ENCODE assay signal across 8 mouse cellular contexts in genomic region chr11:106486866-106487732, GRCm38 (mm10). TPM values are rescaled to one million over a fixed set of nuclear protein-coding genes. Genes with fewer than 3 reads are reported as not detected.
DNase-seq lines count a peak whose midpoint lies in the region; ATAC-seq and TF ChIP-seq lines count a peak whose summit lies in the region.

No protein-coding gene starts in this region.

- WGBS in hindbrain, embryonic 14.5 days = under 1% methylated on average over 84 of the region's 86 CpGs
- under 1% methylated on average over 74 of the region's 86 CpGs for WGBS in liver, embryonic 13.5 days (ENCODE audit: insufficient replicate concordance)
- WGBS in neural tube, embryonic 15.5 days = under 1% methylated on average over 68 of the region's 86 CpGs

- TF ChIP-seq CTCF in layer of hippocampus, adult 2 months (conservative IDR thresholded peaks at IDR 0.05) = no peak
- peak; percentile 18 for TF ChIP-seq CTCF in Patski (IDR thresholded peaks at IDR 0.05)

- H3K9ac ChIP-seq in hindbrain, embryonic 14.5 days = peak overlapping the region; percentile 83
- H3K9ac ChIP-seq in liver, embryonic 13.5 days = peak overlapping the region; percentile 93
- peak overlapping the region; percentile 74 for H3K9ac ChIP-seq in neural tube, embryonic 15.5 days (replicated peaks)

- H3K4me3 ChIP-seq in layer of hippocampus, adult 2 months = peak overlapping the region; percentile 66
- H3K4me3 ChIP-seq in hindbrain, embryonic 14.5 days (replicated peaks; ENCODE audit: low read length) = peak overlapping the region; percentile 97
- H3K4me3 ChIP-seq in liver, embryonic 13.5 days (replicated peaks) = peak overlapping the region; percentile 90
- peak overlapping the region; percentile 98 for H3K4me3 ChIP-seq in neural tube, embryonic 15.5 days (replicated peaks)

- peak; percentile 21 to 26 for DNase-seq in layer of hippocampus, adult 2 months (ENCODE audit: low spot score in 2 of 2)
- no peak for DNase-seq in layer of hippocampus, adult 11-12 months (ENCODE audit: low spot score)
- DNase-seq in Patski (ENCODE audit: low read depth, low spot score) = no peak
- no peak for DNase-seq in hindbrain, embryonic 14.5 days (ENCODE audit: low spot score)
- peak; percentile 40 for DNase-seq in liver, embryonic 13.5 days
- no peak for DNase-seq in natural killer cell, adult 2 months (ENCODE audit: low spot score in 2 of 2)

- ATAC-seq in Patski = peak; percentile 60
- ATAC-seq in erythroid progenitor cell, adult 5-6 weeks (replicated peaks; ENCODE audit: low FRiP score, poor library complexity, severe bottlenecking) = peak; percentile 16
- peak; percentile 88 for ATAC-seq in hindbrain, embryonic 14.5 days (ENCODE audit: low FRiP score)
- ATAC-seq in liver, embryonic 13.5 days (ENCODE audit: low read depth) = peak; percentile 72
- peak; percentile 80 for ATAC-seq in neural tube, embryonic 15.5 days (ENCODE audit: low FRiP score)

- peaks cover 8% of the 10 kb centered on the region for H3K4me1 ChIP-seq in hindbrain, embryonic 14.5 days (replicated peaks; ENCODE audit: control insufficient read depth, insufficient read depth, low read length)
- H3K4me1 ChIP-seq in liver, embryonic 13.5 days (replicated peaks) = peaks cover 61% of the 10 kb centered on the region
- H3K4me1 ChIP-seq in neural tube, embryonic 15.5 days = peaks cover 15% of the 10 kb centered on the region

- no peaks in the 10 kb centered on the region for H3K36me3 ChIP-seq in hindbrain, embryonic 14.5 days (replicated peaks; ENCODE audit: control insufficient read depth, insufficient read depth)
- H3K36me3 ChIP-seq in liver, embryonic 13.5 days = no peaks in the 10 kb centered on the region
- no peaks in the 10 kb centered on the region for H3K36me3 ChIP-seq in neural tube, embryonic 15.5 days

- H3K27me3 ChIP-seq in Patski = no peaks in the 10 kb centered on the region
- no peaks in the 10 kb centered on the region for H3K27me3 ChIP-seq in hindbrain, embryonic 14.5 days (ENCODE audit: control insufficient read depth, insufficient read depth, low read length)
- H3K27me3 ChIP-seq in liver, embryonic 13.5 days = no peaks in the 10 kb centered on the region
- no peaks in the 10 kb centered on the region for H3K27me3 ChIP-seq in neural tube, embryonic 15.5 days (replicated peaks)

- H3K4me2 ChIP-seq in hindbrain, embryonic 14.5 days (replicated peaks) = peak overlapping the region; percentile 67
- H3K4me2 ChIP-seq in liver, embryonic 13.5 days = peak overlapping the region; percentile 86
- H3K4me2 ChIP-seq in neural tube, embryonic 15.5 days = peak overlapping the region; percentile 63

- H3K9me3 ChIP-seq in hindbrain, embryonic 14.5 days (ENCODE audit: control insufficient read depth, low read length) = no peaks in the 10 kb centered on the region
- H3K9me3 ChIP-seq in liver, embryonic 13.5 days (replicated peaks) = no peaks in the 10 kb centered on the region
- H3K9me3 ChIP-seq in neural tube, embryonic 15.5 days (replicated peaks) = no peaks in the 10 kb centered on the region

- in situ Hi-C loops in Patski (cut with MboI; ENCODE audit: low pct_unique_long_range_greater_than_20kb) = no loop called here

- POLR2A ChIA-PET in Patski (lab: Charles Lee) = interaction anchor here (1.0 to 2.1 kb wide), 4 partner anchors 12 to 60 kb away, joined by 3 to 6 read pairs (median 4); no protein-coding TSS in a partner anchor

- H3K27ac ChIP-seq in layer of hippocampus, adult 2 months = peak overlapping the region; percentile 92
- peak overlapping the region; percentile 78 for H3K27ac ChIP-seq in hindbrain, embryonic 14.5 days
- peak overlapping the region; percentile 94 for H3K27ac ChIP-seq in liver, embryonic 13.5 days
- peak overlapping the region; percentile 83 for H3K27ac ChIP-seq in neural tube, embryonic 15.5 days (replicated peaks)

- CTCF ChIA-PET in Patski (lab: Charles Lee) = interaction anchor here (1.1 to 2.5 kb wide), 2 partner anchors 12 to 68 kb away, joined by 3 to 10 read pairs; no protein-coding TSS in a partner anchor

RNA-seq across cellular contexts. Expression of gene Ern1, which starts 0.6 kb away (rescaled TPM):
- total RNA-seq in layer of hippocampus, adult 2 months (2021) = 10 to 100 TPM; 11.2 to 11.8 TPM
- polyA plus RNA-seq in Patski (2021) = 12.4 TPM
- 8.8 and 11.9 TPM in 2 replicates for total RNA-seq in erythroid progenitor cell, adult 5-6 weeks (2015; ENCODE audit: low replicate concordance)
- 5.9 and 6.7 TPM in 2 replicates for total RNA-seq in erythroid progenitor cell, adult 5-6 weeks (2017; ENCODE audit: low replicate concordance)
- polyA plus RNA-seq in hindbrain, embryonic 14.5 days (2014; fragmentation: Nextera tagmentation; extraction: Ambion mirVana) = 5.0 and 7.2 TPM in 2 replicates
- 3.9 and 4.4 TPM in 2 replicates for polyA plus RNA-seq in liver, embryonic 13.5 days (2015; fragmentation: Nextera tagmentation; extraction: Ambion mirVana)
- polyA plus RNA-seq in neural tube, embryonic 15.5 days (2015; fragmentation: Nextera tagmentation; extraction: Ambion mirVana) = 4.1 and 6.5 TPM in 2 replicates

Comparison
In these comparisons a context has a peak if more than half of its experiments do, and no peak if none do; other contexts are left out.
1. DNase-seq: peak in layer of hippocampus, adult 2 months (2 of 2) and liver, embryonic 13.5 days (single experiment); none in layer of hippocampus, adult 11-12 months (single experiment), Patski (single experiment), hindbrain, embryonic 14.5 days (single experiment) and natural killer cell, adult 2 months (0 of 2).
2. ATAC-seq: peak in every context shown above with its lines; median percentile 88 in hindbrain, embryonic 14.5 days; 80 in neural tube, embryonic 15.5 days; 72 in liver, embryonic 13.5 days; 60 in Patski; 16 in erythroid progenitor cell, adult 5-6 weeks.
3. Peak in every context shown above with its lines, with median percentiles within 50 percentile points of each other: H3K27ac ChIP-seq, H3K4me3 ChIP-seq, H3K4me2 ChIP-seq and H3K9ac ChIP-seq.